Mouse (Mus musculus) forebrain, embryonic 16.5 days (tissue): ENCODE measurements around the gene Fam171a2. TPM values are rescaled to one million over a fixed set of nuclear protein-coding genes. Genes with fewer than 3 reads are reported as not detected.
"Not testable (repeated sequence)": the region's sequence is repeated elsewhere in the genome, so short reads cannot be mapped to it uniquely, and the experiment has no call there.

Experiments used
- ATAC-seq: fragments of 200-750 bp; cut with Nextera tagmentation; 2 replicates; pipeline ENCODE4 v1.8.0; 2017; ENCODE audit warnings: mild to moderate bottlenecking, moderate library complexity
- H3K27ac ChIP-seq: fragments of 300-500 bp; sonication (generic); 2 replicates; pipeline ENCODE4 v1.5.1; 2014; ENCODE audit warnings: low read length, control low read depth
- H3K27me3 ChIP-seq: fragments of 300-500 bp; sonication (generic); replicated peaks from 2 replicates; pipeline ENCODE4 v1.6.1; 2014; ENCODE audit warnings: low read length; ENCODE audit not compliant: control insufficient read depth, insufficient read depth
- H3K36me3 ChIP-seq: fragments of 300-500 bp; sonication (generic); 2 replicates; pipeline ENCODE4 v1.6.1; 2014; ENCODE audit not compliant: control insufficient read depth, insufficient read depth
- H3K4me1 ChIP-seq: fragments of 300-500 bp; sonication (generic); replicated peaks from 2 replicates; pipeline ENCODE4 v1.6.1; 2014; ENCODE audit warnings: low read length; ENCODE audit not compliant: control insufficient read depth, insufficient read depth
- H3K4me2 ChIP-seq: fragments of 300-500 bp; sonication (generic); 2 replicates; pipeline ENCODE4 v1.6.1; 2014; ENCODE audit warnings: mild to moderate bottlenecking, low read length, control low read depth
- H3K4me3 ChIP-seq: fragments of 300-500 bp; sonication (generic); replicated peaks from 2 replicates; pipeline ENCODE4 v1.5.1; 2014; ENCODE audit warnings: mild to moderate bottlenecking, low read length, control low read depth
- H3K9ac ChIP-seq: fragments of 300-500 bp; sonication (generic); replicated peaks from 2 replicates; pipeline ENCODE4 v1.6.1; 2014; ENCODE audit warnings: low read depth, low read length, control low read depth
- H3K9me3 ChIP-seq: fragments of 300-500 bp; sonication (generic); 2 replicates; pipeline ENCODE4 v1.6.1; 2016; ENCODE audit warnings: low read length; ENCODE audit not compliant: control insufficient read depth
- WGBS: fragments of 180-500 bp; shearing (Covaris S2); extraction: QIAGEN DNeasy Blood & Tissue Kit; methylation state at CpG from one replicate; pipeline ENCODE4 v1.1.7; 2014; 5-methylcytosine and 5-hydroxymethylcytosine counted together
- microRNA-seq: library from miRNA; unstranded; fragments of <30 nt; microRNA quantifications from one replicate; pipeline ENCODE4, GENCODE M21; 2017
- polyA plus RNA-seq: library from polyadenylated mRNA; unstranded; fragments of >200 nt; fragmentation: Nextera tagmentation; extraction: Ambion mirVana; gene quantifications from 2 replicates; pipeline ENCODE4 v1.2.1, GENCODE M21; 2015

Gene Fam171a2
- polyA plus RNA-seq, 1 experiment from 2014 or later = 17.8 TPM

DNA sequence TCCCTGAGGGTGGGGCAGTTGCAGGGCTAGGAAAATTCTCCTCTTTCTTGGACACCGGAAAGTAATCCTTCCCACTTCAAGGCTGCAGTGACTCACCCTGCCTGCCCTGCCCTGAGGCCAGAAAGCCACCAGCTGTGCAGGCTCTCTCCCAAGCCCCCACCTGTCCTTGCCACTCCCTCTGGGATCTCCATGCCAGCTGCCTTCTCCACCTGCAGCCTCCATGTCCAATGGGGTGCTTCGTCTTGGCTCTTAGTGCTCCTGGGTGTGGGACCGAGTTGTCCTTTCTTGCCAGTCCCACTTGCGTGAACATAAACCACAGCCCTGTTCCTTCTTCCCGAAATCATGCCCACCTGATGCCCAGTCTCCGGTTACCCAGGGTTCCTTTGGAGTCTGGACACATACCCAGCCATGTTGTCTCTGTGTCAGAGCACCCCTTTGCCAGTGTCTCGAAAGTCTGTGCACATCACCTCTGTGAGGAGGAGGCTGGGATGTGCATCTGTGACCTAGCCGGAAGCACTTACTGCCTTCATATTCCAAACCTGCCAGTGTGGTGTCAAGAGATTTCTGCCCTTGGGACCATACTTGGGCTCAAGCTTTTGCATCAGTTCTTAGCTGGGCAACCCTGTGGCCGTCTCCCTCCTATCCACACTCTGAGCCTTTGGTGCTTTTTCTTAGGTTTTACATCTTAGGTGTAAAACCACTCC is 52.9 kb downstream of the Fam171a2 start:
- ATAC-seq = no peak

DNA sequence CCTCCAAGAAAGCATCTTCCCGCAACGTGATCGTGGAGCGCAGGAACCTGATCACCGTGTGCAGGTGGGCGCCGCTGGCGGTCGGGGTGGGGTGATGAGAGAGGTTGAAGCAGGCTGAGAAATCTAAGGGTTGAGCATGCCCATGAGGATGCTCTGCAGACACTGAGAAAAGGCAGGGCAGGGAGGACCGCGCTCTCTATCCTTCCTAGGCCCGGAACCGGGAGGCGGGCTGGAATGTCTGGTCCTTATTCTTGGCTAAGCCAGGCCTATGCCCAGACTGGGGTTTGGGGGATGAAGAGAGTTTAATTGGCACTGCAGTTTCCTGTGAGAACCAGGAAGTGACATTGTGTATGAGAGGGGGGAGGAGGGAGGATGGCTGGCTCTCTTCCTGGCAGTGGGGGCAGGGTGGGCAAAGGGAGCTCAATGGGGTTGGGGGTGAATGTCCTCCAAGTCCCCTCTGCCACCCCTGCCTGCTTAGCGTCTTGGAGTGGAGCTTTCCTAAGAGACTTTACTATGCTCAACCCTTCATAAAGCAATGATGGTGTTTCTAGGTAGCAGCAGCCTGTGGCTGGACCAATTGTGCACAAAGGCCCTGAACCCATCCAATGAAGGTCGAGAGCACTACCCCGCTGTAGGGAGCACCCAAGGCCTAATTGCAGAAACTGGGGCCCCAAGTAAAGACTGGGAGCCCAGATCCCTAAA is 53.6 kb downstream of the Fam171a2 start:
- H3K36me3 ChIP-seq = no peaks in the 10 kb centered on the region
- H3K27ac ChIP-seq = peak overlapping the region; percentile 97
- H3K9ac ChIP-seq = peak overlapping the region; percentile 95
- H3K27me3 ChIP-seq = no peaks in the 10 kb centered on the region
- peak overlapping the region; percentile 92 for H3K4me3 ChIP-seq
- H3K4me2 ChIP-seq = peak overlapping the region; percentile 76
- peak; percentile 51 for ATAC-seq
- WGBS = 3% methylated on average over 17 of the region's 17 CpGs
- no peaks in the 10 kb centered on the region for H3K9me3 ChIP-seq
- H3K4me1 ChIP-seq = peaks cover 47% of the 10 kb centered on the region

More for the DNA sequence above, 52.9 kb downstream of the Fam171a2 start:
- H3K4me1 ChIP-seq = peaks cover 47% of the 10 kb centered on the region
- peaks cover 3% of the 10 kb centered on the region; the same call in 1 of the 2 replicates for H3K36me3 ChIP-seq
- peak overlapping the region; percentile 76 for H3K4me2 ChIP-seq
- peak overlapping the region; percentile 92 for H3K4me3 ChIP-seq
- no peaks in the 10 kb centered on the region for H3K9me3 ChIP-seq
- no peaks in the 10 kb centered on the region; the same call in 1 of the 2 replicates for H3K27me3 ChIP-seq
- peak overlapping the region; percentile 97 for H3K27ac ChIP-seq
- H3K9ac ChIP-seq = peak overlapping the region; percentile 95
- WGBS = 73% methylated on average over 9 of the region's 9 CpGs

DNA sequence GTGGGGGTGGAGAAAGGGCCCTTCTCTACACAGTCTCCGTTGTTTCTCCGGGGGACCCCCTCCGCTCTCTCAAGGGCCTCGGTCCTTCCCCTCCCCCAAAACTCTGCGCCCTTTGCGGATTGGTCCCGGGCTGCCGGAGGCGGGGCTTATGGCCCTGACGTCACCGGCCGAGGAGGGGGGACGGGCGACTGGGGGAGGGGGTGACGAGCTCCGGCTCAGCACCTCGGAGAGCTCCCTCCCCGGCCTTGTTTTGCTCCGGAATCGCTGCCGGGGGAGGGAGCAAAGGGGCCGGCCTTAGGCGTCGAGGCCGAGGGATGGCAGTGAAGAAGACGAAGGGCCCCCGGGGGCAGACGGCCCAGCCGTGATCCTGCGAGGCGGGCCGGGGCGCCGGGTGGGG is 54.2 kb downstream of the Fam171a2 start, which contains the start of gene Rundc3a:
Rundc3a (plus strand) TSS at position 166 of the 397 bp plus-strand sequence.
- H3K9ac ChIP-seq = peak within 1 kb of the TSS; percentile 95
- H3K4me1 ChIP-seq = peaks cover 41% of the 10 kb centered on the region
- WGBS = 0% methylated on average over 27 of the region's 34 CpGs
- no peaks in the 10 kb centered on the region for H3K9me3 ChIP-seq
- peak within 1 kb of the TSS; percentile 97 for H3K27ac ChIP-seq
- peak; percentile 96 for ATAC-seq
- H3K4me3 ChIP-seq = peak within 1 kb of the TSS; percentile 92
- H3K27me3 ChIP-seq = no peaks in the 10 kb centered on the region
- peak within 1 kb of the TSS; percentile 76 for H3K4me2 ChIP-seq
- no peaks in the 10 kb centered on the region for H3K36me3 ChIP-seq

DNA sequence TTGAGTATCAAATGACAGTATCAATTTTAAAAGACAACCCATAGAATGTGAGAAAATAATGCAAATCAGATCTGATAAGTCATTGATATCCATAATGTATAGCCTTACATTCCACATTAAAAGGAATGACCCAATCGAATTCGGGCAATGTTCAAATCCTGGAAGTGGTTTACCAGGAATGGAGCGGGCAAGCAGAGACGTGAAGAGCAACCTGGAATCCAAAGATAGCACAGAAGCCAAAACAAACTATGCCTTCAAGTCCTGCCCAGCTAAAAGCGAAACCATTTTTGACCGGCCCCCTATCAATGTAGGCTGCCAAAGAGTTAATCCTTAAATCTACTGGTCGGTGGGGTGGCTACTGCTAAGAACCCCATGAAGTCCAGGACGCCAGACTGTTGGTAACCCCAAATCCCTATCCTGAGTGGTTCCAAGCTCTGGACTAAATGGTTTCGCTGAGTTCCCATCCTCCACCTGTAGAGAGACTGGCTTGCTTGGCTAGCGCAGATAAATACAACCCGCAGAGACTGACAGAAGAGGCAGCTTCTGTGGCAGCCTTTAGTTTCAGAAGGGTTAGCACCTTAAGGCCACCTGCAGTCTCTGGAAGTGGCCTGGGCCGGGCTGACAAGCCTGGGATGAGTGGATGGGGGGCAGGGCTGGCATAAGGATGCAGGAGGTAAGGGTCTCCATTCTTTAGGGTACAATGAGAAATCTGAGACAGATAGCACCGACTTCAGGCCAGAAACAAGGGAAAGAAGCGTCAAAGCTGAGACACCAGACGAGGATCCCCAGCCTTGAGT is 54.8 kb downstream of the Fam171a2 start:
- peak overlapping the region; percentile 76 for H3K4me2 ChIP-seq
- peak overlapping the region; percentile 97 for H3K27ac ChIP-seq
- WGBS = 20% methylated on average over 15 of the region's 15 CpGs
- H3K9me3 ChIP-seq = no peaks in the 10 kb centered on the region
- peak; percentile 21 for ATAC-seq
- H3K9ac ChIP-seq = peak overlapping the region; percentile 63
- no peaks in the 10 kb centered on the region for H3K36me3 ChIP-seq
- H3K4me1 ChIP-seq = peaks cover 39% of the 10 kb centered on the region
- H3K27me3 ChIP-seq = no peaks in the 10 kb centered on the region
- peak overlapping the region; percentile 92 for H3K4me3 ChIP-seq

DNA sequence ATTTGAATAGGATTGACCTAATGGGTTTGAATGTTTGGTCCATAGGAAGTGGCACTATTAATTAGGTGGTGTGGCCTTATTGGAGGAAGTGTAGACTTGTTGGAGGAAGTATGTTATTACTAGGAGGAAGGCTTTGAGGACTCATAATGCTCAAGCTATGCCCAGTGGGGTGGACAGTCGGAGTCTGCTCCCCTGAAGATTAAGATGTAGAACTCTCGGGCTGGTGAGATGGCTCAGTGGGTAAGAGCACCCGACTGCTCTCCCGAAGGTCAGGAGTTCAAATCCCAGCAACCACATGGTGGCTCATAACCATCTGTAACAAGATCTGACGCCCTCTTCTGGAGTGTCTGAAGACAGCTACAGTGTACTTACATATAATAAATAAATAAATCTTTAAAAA is 58.0 kb downstream of the Fam171a2 start:
- H3K27ac ChIP-seq, ATAC-seq, H3K9me3 ChIP-seq, H3K27me3 ChIP-seq, H3K4me2 ChIP-seq, H3K4me3 ChIP-seq, H3K36me3 ChIP-seq, H3K9ac ChIP-seq: not testable (repeated sequence)
- H3K4me1 ChIP-seq = peaks cover 10% of the 10 kb centered on the region
- 90% methylated on average over 4 of the region's 5 CpGs for WGBS

Small RNA genes within 50 kb of the gene (microRNA-seq; reads per million reads assigned to microRNA genes)
- gene Mir6930 = not detected

Other genes starting within 250 kb of the Fam171a2 start
- gene Hdac5, start 217.5 kb downstream of the Fam171a2 start, polyA plus RNA-seq = 124 and 136 TPM in 2 replicates
- 5.4 and 5.5 TPM in 2 replicates for gene BC030867, start 198.8 kb downstream of the Fam171a2 start, polyA plus RNA-seq
- not detected in 2 replicates for gene Asb16, start 178.9 kb downstream of the Fam171a2 start, polyA plus RNA-seq
- 75.8 and 78.7 TPM in 2 replicates for gene Tmub2, start 162.8 kb downstream of the Fam171a2 start, polyA plus RNA-seq
- 28.5 and 29.5 TPM in 2 replicates for gene Atxn7l3, start 151.1 kb downstream of the Fam171a2 start, polyA plus RNA-seq
- gene Ubtf, start 127.9 kb downstream of the Fam171a2 start, polyA plus RNA-seq = 99.1 and 116 TPM in 2 replicates
- gene Slc4a1, start 81.5 kb downstream of the Fam171a2 start, polyA plus RNA-seq = 2.0 and 2.9 TPM in 2 replicates
- 129 and 156 TPM in 2 replicates for gene Rundc3a, start 54.3 kb downstream of the Fam171a2 start, polyA plus RNA-seq
- gene Slc25a39, start 39.7 kb downstream of the Fam171a2 start, polyA plus RNA-seq = 134 and 143 TPM in 2 replicates
- 68.0 and 72.8 TPM in 2 replicates for gene Grn, start 17.4 kb downstream of the Fam171a2 start, polyA plus RNA-seq
- gene Itga2b, start 22.4 kb upstream of the Fam171a2 start, polyA plus RNA-seq = 3.6 and 6.6 TPM in 2 replicates
- 66.6 and 88.1 TPM in 2 replicates for gene Gpatch8, start 108.7 kb upstream of the Fam171a2 start, polyA plus RNA-seq
- gene Gm11627, start 131.8 kb upstream of the Fam171a2 start, polyA plus RNA-seq = 6.4 and 8.3 TPM in 2 replicates
- gene Fzd2, start 156.7 kb upstream of the Fam171a2 start, polyA plus RNA-seq = 12.0 and 13.5 TPM in 2 replicates
- 0.09 TPM in 1 of 2 replicates, not detected in the other for gene Meioc, start 216.0 kb upstream of the Fam171a2 start, polyA plus RNA-seq